Mouse (Mus musculus): ENCODE results near the gene Ccdc107.
A peak's percentile ranks its signal among the peaks of the same experiment; 100 is the strongest.

Ccdc107 gene

DNA sequence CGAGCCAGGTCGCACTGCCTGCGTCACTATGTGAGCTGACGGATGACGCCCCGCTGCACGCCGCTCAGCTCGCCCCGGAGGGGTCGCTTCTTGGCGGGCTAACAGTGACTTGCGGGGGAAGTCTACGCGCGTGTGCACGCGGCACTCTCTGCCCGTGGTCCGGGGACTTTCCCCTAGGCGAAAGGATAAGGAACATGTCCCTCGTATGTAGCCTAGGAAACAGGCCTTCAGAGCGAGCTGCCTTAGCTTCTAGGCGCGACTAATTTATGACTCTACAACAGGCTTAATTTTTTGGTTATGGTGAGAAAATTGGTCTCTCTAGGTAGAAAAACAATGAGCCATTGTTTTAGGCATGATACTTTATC, at the start of gene Ccdc107:
Gene Ccdc107, plus strand, starts transcription at position 80 of the 365 bp plus-strand sequence.
- peak; percentile 84 for DNase-seq (ENCODE audit: low read depth, low spot score)

DNA sequence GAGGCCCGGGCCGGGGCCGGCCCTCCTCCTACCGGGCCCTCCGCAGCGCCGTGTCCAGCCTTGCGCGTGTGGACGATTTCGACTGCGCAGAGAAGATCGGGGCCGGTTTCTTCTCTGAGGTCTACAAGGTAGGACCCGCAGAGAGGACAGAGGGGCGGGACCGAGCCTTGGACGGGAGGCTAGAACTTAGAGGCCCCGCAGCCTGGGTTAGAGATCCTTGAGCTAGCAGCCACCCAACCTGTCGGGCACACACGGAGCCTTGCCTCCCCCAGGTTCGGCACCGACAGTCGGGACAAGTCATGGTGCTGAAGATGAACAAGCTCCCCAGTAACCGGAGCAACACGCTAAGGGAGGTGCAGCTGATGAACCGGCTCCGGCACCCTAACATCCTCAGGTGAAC, 49.2 kb upstream of the Ccdc107 start:
- no peak for DNase-seq (ENCODE audit: low read depth, low spot score)

DNA sequence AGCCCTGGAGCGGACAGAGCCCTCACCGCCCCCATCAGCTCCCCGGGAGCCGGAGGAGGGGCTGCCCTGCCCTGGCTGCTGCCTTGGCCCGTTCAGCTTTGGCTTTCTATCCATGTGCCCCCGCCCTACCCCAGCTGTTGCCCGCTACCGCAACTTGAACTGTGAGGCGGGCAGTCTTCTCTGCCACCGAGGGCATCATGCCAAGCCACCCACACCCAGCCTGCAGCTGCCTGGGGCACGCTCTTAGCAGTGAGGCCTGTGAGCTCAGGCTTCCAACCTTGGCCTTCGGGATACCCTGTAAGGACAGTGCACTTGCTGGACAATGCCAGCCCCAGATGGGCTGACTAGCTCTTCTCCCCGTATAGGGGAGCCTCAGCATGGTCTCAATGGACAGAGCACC, 45.4 kb upstream of the Ccdc107 start:
- no peak for DNase-seq (ENCODE audit: low read depth, low spot score)

DNA sequence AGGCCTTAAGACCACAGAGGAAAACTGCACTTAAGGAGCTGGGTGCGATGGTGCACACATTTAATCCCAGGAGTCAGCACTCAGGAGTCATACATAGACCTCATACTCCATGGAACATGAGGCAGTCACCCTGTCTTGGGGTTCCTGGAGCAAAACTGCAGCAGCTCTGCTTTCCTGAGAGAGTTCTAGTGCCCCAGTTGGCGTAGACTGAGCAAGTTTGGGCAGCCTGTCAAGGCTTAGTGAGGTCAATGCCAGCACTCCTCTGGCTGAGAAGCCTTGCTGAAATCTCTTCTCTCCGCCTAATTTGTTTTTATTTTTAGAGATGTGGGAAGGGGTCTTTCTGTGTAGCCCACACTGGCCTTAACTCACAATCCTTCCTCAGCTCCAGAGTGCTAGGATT, 44.1 kb upstream of the Ccdc107 start:
- DNase-seq (ENCODE audit: low read depth, low spot score), result no peak

DNA sequence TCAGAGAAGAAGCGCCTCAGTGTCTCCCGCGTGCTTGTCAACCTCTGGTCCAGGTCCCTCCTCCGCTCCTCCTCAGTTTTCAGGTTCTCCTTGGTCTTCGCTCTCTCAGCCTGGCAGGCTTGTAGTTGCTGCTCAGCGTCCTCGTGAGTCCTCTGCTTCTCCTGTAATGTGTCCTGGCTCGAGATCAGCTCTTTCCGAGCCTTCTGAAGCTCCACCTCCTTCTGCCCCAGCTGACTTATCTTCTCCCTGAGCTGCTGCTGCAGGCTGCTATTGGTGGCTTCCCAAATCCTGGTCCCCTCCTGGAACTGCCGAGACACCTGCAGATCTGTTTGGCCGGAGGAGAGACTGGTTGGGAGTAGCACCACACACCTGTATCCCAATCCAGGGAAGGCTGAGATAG, 40.4 kb upstream of the Ccdc107 start:
- DNase-seq (ENCODE audit: low read depth, low spot score), result no peak

DNA sequence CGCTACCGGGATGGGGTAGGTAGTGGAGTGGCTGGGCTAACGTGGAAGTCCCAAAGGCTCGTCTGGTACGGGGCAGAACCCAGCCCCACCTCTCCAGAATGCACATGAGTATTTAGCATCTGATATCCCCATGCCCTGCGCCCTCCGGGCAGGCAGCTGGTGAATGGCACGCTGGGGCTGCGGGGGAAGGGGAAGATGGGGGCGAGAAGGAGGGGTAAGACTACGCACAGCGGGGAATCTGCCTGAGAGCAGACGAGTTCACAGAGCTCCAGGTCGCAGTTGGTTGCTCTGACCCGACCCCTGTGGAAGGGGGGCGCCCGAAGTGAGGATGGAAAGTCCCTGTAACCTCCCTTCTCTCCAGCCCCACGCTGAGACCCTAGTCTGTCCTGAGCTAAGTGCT, 39.3 kb upstream of the Ccdc107 start:
- no peak for DNase-seq (ENCODE audit: low read depth, low spot score)

DNA sequence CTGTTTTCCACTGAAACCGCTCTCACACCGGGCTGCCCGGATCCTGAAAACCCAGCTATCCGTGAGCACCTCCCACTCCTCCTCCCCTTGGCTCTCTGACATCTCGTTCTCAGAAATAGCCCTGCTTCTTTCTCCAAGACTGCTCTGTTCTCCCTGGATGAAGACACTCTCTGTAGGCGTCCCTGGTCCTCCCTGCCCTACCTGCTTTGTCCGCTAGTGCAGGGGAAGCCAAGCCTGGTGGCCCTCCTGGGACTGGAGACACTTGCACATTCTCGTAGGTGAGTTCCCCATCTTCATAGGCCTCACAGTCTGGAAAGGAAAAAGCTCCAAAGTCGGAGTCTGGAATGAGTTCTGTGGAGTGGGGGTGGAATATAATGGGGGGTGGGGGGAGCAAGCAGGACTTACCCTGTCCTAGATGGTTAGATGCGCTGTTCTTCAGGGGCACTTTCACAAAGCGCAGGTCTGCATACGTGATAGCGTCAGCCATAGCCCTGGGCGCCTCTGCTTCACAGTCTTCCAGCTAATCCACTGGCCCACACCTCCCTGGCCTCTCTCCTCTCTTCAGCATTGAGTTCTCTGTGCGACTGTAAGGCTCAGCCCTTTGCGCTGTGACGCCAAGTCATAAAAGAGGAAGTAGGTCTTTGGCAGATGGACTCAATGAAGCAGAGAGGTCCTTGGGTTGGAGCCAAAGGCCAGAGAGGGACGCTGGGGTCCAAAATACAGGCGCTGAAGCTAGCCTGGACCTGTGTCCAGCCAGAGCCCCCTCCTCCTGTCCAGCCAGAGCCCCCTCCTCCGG, 38.5 kb upstream of the Ccdc107 start, which contains the start of gene Cd72:
Gene Cd72, minus strand, starts transcription at position 588 of the 796 bp plus-strand sequence.
- DNase-seq (ENCODE audit: low read depth, low spot score), result no peak

DNA sequence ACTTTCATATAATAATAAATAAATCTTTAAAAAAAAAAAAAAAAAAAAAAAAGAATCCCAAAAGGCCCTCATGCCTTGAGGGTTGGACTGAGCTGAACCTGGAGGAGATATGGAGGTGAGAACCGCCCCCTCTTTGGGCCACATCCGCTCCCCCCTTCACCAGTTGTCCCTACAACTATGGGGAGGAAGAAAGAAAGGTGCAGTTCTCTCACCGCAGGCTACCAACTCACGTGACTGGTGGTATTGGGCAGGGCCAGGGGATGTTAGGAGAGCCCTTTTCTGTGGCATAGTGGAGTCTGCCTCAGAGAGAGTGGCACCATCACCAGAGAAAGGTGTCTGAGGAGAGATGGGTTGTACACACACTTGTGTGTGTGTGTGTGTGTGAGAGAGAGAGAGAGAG, 36.2 kb upstream of the Ccdc107 start:
- DNase-seq (ENCODE audit: low read depth, low spot score), result no peak

DNA sequence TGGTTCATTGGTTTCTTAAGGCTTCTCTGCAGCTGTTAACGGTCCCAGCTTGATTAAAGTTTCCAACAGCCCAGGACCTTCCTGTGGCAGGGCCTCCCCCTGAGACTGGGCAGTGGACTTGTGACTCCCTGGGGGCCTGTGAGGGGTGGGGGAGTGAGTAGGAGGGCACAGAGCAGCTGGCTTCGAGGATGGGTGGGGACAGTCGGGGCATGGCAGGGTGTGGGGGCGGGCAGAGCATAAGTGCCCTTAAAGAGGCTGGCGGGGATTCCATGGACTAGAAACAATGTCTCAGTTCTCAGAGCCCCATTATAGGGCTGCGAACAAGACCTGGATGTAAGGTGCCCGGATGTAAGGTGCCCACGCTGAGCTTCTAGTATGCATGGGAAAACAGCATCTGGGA, 35.6 kb upstream of the Ccdc107 start:
- no peak for DNase-seq (ENCODE audit: low read depth, low spot score)

DNA sequence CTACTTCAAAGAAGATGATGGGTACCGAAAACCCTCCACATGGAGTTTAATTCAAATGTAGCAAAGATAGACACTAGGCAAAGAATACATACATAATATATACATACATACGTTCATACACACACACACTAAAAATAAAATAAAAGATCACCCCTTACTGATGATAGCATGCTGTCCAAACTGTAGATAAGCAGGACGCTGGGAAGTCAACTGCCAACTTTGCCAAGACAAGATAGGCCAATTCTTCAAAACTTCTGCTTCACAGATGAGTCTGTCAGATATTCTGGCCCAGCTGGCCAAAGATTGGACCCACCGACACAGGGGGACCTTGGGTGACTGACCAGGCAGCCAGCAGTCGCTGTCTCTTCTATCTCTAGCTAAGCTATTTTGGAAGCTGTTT, 29.6 kb upstream of the Ccdc107 start:
- DNase-seq (ENCODE audit: low read depth, low spot score), result no peak

DNA sequence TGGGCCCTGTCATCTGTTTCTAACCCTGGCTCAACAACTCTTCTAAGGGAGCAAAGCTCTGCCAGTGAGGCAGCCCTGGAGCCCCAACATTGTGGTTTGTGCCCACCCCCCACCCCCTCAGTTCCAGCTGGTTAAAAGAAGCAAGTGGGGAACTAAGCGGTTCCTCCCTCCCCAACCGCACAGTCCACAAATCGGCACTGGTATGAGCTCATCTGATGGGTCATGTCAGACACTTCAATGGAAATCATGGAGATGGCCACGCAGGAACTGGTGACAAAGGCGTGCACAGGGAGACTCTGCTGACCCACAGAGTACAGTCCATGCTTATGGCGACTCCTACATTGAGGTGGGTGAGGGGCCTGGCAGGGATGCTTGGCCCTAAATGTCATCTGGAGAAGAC, 26.8 kb upstream of the Ccdc107 start:
- DNase-seq (ENCODE audit: low read depth, low spot score), result no peak

DNA sequence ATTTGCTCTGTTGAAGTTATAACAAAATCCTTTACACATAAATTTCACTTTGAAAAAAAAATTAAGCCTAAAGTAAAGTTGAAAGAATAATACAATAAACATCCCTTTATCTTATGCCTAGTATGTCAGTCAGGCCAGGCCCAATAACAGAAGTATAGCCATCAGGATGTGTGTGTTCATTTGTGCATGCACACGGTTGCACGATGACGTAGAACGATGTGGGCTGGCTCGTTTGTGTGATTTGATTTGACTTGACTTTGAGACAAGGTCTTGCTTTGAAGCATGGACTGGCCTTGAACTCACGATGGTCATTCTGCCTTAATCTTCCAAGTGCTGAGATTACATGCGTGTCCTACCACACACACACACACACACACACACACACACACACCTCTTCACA, 25.8 kb upstream of the Ccdc107 start:
- no peak for DNase-seq (ENCODE audit: low read depth, low spot score)

DNA sequence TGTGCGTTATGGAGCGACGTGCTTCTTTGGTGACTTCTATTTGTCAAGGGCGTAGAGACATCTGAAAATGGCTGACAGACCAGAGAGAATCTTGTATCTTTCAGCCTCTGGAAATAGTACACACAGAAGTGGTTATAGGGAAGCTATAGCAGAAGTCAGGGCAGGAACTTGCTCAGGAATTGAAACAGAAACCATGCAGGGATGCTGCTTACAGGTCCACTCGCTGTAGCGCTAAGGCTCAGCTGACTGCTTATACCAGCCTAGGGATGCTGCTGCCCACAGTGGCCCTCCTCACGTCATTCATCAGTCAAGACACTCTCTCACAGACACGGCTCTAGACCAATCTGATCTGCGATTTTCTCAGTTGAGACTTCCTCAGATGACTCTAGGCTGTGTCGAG, 22.4 kb upstream of the Ccdc107 start:
- DNase-seq (ENCODE audit: low read depth, low spot score), result no peak

DNA sequence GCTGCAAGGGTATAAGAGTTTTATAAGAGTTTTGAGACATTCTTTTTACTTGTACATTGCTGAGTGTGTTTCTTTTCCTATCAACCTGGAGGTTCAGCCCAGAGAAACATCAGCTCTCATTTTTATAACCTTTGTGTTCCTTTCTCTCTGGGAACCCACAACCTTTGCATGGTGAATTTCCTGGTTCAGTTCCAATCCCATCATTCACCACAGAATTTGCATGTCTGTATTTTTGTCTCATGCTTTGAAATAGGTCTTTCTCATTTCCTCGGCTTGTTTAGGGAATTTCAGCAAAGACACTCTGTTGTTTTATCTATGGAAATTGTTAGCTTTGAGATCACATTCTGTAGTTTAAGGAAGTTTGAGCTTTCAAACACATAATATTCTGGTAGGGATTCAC, 19.1 kb upstream of the Ccdc107 start:
- no peak for DNase-seq (ENCODE audit: low read depth, low spot score)

DNA sequence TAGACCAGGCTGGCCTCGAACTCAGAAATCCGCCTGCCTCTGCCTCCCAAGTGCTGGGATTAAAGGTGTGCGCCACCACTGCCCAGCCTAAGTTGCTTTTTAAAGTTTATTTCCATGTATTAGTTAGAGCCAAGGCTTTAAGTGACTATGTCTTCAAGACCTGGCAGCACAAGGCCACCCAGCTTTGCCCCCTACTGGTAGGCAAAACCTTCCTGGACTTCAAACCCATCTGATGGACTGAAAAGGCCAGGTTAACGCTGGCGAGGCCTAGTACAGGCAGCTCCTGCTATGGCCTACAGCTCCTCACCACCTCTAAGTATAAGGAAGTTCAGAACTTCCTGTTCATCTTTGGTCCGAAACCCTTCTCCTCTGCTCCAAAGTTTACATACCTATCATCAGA, 16.1 kb upstream of the Ccdc107 start:
- DNase-seq (ENCODE audit: low read depth, low spot score), result no peak

DNA sequence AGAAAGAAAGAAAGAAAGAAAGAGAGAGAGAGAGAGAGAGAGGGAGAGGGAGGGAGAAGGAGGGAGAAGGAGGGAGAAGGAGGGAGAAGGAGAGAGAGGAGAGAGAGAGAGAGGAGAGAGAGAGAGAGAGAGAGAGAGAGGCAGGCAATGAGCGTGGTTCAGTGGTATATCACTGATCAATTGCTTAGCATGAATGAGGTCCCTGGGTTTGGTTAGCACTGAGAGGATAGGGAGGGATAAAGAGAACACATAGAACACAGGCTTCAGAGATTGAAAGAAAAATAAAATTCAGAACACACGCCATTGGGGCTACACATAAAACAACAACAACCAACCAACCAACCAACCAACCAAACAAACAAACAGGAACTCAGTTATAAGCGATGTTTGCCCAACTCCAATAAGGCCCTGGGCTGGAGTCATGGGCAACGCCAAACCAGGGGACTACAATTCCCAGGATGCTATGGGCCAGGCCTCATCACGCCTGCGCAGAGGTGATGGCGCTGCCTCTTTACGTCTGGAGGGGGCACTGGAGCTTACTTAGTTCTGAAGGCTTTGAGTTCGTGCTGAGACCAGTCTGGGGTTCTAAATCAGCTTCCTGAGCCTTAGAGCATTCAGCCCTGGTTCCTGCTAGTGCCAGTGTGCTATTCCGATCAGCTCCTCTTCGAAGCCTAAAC, 14.7 kb upstream of the Ccdc107 start:
- peak; percentile 76 for DNase-seq (ENCODE audit: low read depth, low spot score)

DNA sequence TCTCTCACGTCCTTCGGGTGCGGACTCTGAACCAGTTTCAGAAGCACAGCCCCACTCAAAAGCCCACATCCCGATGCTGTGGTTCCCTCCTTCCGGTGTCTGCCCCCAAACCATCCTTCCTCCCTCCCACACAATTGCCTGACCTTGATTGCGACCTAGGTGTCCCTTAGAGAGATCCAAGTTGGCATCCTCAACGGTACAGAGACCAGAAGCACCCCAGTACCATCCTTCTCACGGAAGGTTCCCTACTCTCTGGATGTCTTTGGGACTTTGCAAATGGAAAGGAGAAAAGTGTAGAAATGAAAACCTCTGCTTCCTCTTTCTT, 14.2 kb upstream of the Ccdc107 start:
- no peak for DNase-seq (ENCODE audit: low read depth, low spot score)

DNA sequence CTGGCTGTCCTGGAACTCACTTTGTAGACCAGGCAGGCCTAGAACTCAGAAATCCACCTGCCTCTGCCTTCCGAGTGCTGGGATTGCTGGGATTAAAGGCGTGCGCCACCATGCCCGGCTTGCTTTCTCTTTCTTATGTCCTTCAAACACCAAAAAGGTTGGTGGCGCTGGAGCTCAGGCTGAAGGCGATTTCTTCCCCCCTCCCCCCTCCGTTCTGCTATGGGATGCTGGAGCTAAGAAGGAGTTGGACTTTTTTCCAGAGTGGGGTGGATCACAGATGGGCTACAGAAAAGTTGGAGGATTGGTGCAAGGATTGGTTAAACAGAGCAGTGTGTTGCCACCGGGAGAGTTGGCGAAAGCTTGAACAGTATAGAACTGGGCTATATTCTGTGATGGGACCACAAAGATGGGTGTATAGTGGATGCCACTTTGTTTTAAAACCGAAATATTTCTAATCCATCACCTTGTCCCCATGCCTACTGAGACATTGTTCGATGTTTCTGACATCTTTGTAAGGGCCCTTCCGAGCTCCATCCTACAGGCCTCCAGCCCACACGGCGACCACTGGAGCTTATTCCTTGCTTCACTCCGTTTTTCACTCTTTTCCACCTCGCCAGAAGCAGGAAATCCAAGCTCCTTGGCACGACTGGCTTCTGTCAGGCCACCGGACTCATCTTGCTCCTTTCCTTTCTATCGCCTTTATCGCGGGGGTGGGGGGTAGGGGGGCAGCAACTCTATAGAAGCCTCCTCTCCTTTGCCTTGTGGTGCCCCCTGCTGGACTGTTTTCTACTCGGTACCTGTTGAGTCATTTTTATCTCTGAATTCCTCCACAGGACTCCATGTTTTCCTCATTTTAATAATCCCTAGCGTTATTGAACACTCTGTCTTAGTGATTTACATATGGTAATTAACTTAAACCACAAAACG, 13.5 kb upstream of the Ccdc107 start:
- DNase-seq (ENCODE audit: low read depth, low spot score), result no peak

DNA sequence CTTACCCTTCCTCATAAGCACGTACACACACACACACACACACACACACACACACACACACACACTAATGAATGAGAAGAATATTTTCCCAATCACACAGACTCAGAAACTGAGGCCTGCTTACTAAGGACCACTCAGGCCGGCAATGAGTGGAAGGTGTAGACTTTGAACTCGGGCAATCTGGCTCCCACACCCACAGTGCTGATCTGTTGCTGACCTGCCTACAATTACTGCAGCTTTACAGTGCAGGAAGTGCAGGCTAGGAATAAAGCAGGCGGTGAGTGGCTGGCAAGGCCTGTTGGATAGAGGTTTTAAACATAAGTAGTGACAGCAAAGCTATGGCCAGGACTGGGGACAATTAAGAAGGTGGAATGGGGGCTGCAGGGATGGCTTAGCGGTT, 11.7 kb upstream of the Ccdc107 start:
- DNase-seq (ENCODE audit: low read depth, low spot score), result no peak

DNA sequence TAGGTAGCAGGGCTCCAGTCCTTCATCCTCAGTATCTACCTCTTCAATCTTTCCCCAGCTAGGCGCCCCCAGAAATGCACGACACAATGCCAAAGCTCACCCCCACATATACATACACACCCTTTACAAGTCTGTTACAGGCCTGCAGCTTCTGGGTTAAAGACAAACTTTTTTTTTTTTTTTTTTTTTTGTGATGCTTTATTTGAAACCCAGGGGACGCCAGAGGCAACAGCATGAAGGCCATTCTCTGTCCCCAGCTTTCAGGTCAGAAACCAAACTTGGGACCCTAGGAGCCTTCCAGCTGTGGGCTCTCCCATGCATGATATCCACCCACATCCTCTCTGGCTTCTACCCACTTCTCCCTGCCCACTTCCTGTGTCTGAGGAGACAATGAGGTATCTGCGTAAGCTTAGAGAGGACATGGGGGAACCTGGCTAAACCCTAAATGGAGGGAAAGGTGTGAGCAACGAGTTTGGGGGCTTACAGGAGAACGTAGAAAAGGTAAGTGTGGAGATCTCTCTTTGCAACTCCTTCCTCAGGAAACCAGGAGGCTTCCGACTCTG, 10.7 kb upstream of the Ccdc107 start:
- DNase-seq (ENCODE audit: low read depth, low spot score), result no peak

DNA sequence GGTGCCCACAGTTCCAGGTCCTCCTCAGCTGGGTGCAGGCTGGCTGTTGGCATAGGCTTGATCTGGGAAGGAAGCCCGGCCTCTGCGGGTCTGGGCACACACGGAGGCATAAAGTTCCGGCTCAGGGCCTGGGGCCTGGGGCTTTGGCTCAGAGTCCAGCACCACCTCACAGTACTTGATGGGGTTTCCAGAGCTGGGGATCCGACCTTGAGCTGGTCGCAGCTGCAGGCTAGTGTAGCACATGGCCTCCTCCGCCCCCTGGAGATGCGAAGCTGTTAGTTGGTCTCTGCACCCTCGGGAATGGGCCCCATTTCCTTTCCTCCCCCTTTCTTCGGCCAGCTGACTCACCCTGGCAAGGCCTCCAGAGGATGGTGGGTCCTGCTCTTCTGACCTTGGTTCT, 10.1 kb upstream of the Ccdc107 start:
- DNase-seq (ENCODE audit: low read depth, low spot score), result no peak

DNA sequence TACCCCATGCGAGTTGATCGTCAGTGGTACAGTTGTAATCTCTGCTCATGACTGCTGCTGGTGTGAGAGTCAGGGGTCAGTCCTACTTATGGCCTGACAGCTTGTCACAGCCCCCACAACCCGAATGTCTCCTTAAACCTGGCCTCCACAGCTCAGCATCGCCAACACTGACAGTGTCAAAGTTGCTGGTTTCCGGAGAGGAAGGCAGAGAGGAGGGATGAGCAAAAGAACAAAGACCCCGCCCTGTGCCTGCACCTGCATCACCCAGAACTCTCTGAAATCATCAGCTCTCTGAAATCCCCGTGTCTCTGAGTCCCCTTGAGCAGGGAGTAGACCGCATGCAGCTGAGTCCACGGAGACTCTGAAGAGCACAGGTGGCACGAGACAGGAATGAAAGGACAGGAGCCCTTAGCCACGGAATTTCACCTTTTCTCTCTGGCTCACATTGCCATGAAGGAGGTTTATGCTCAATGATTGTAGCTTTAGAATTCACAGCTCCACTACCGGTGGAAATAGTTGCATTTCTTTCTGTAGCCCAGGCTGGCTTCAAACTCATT, 9.1 kb upstream of the Ccdc107 start, which contains the start of gene Sit1:
Gene Sit1, minus strand, starts transcription at position 200 of the 557 bp plus-strand sequence.
- no peak for DNase-seq (ENCODE audit: low read depth, low spot score)
